Mouse (Mus musculus) mesoderm, embryonic 11.5 days (tissue): ENCODE results near the gene Tmem262.

Experiments
- DNase-seq: peaks from one replicate; pipeline ENCODE4 v3.0.0-alpha.2; 2012; ENCODE audit warnings: low read depth, low spot score

Gene Tmem262

DNA sequence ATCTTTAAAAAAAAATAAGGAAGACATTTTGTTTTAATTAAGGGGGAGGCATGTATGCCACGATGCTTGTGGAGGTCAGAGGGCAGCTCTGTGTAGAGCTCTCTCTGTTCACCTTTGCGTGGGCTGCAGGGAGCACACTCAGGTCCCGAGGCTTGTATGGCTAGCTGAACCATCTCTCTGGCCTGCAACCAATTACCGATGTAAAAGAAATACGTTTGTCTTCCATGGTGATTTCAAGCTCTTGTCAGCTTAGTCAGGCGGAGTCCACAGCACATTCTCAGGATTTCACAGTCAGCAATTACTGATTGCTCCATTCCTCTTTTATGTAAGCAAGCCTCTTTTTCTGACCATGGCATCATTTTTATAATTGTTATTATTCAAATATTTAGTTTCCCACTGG, 21.4 kb downstream of the Tmem262 start:
- DNase-seq, result no peak

- no peak for DNase-seq
These were observed 22.5 kb downstream of the Tmem262 start for GRCm38 (mm10) chr19:6102169-6102853.

DNA sequence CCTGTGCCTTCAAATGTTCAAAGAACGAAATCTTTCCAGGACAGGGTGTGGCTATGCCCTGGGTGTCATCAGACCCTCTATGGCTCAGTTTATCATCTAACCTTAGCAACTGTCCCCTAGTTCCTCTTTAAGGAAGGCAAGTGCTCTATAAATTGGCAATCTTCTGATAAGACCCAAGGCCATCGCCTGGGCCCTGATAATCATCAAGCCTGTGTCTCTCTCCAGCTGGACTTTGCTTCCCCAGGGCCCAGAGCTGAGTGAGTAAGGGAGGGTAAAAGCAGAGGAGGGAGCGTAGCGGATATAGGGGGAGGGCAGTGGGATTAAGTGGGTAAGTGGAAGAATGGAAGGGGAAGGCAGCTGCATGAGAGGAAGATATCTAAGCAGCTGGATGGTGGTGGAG, 24.6 kb downstream of the Tmem262 start:
- no peak for DNase-seq

DNA sequence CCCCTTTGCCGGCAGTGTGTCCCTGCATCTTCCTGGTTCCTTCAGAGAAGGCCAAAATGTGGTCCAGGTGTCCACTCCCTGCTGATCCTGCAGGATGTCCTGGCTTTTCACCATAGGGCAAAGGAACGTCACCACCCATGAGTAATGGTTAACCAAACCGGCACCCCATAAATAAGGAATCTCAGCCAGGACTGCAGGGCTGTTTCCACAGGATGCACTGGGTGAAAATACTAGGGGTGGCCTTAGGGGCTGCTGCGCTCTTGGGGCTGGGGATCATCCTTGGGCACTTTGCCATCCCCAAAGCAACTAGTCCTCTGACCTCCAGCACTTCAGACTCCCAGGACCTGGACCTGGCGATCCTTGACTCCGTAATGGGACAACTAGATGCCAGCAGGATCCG, 25.8 kb downstream of the Tmem262 start, which contains the start of gene Naaladl1:
Gene Naaladl1, plus strand, starts transcription at position 197 of the 400 bp plus-strand sequence.
- no peak for DNase-seq

DNA sequence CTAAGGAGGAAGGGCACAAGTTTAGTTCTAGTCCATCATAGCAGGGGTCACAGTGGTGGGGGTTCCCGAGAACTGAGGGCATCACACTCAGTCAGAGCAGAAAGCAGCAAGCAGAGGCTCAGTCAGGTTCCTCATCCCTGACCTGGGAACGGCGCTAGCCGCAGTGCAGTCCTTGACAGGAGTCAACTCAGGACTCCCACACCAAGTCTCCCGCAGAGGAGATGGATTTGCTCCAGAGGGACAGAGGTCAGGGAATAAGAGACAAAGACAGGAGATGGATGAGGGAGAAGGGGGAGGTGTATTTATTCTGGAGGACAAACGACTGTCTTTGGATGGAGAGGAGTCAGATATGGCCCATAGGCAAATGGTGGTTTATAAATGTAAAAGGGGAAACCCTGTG, 33.3 kb downstream of the Tmem262 start:
- DNase-seq, result no peak

DNA sequence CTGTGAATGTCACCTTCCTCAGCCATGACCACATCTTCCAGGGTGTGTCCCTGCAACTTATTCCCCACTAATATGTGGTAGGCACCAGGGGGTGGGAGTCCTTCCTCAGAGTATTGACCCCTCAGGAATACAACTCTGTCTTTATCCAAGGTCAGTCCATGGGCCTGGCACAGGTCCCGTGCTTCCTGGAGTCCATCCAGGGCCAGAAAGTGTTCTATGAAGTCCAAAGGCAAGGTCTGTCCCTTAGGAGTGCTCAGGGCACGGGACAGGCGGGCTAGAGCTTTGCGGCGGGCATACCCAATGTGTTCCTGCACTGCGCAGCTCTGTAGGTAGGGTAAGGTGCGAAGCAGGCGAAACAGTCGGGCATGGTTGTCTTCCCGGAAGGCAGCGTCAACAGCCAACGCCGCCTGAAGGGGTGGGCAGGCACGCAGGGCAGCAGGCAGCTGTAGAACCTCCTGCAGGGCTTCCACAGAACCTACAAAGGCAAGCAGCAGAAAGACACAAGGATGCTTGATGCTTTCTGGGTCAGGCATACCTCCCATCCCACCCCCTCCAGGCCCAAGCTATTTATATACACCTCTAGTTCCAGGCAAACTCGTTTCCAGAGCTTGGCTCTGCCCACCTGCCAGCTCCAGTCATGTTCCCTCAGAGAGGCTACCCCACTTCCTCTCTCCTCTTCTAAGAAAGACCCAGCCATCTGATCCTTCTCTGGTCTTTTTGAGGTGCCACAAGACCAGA, 36.4 kb downstream of the Tmem262 start:
- no peak for DNase-seq

DNA sequence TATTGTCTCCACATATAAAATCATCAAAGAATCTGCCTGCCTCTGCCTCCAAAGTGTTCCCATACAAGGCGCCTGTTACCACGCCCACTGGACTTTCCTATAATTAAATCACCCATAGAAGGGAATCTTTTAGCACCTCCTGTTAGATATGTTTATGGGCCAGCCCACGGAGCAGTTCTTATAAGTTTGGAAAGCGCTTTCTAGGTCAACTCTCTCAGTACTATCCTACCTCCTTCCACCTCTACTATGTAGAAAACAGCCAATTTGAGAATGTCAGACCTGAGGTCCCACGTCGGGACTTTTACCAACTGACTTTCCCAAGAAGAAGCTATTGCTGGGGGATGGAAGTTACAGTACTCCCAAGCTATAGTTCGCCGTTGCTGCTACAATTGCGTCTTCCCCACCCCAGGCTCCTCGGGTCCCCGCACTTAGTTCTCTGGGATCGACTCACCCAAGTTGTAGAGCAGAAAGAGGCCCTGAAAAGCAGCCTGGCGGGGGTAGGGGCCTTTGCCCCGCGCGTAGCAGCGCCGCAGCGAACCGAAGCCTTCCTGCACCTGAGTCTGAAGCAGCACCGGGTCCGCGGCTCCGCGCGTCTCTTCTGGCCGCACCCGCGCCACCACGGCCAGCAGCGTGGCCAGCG, 37.6 kb downstream of the Tmem262 start:
- DNase-seq, result no peak

DNA sequence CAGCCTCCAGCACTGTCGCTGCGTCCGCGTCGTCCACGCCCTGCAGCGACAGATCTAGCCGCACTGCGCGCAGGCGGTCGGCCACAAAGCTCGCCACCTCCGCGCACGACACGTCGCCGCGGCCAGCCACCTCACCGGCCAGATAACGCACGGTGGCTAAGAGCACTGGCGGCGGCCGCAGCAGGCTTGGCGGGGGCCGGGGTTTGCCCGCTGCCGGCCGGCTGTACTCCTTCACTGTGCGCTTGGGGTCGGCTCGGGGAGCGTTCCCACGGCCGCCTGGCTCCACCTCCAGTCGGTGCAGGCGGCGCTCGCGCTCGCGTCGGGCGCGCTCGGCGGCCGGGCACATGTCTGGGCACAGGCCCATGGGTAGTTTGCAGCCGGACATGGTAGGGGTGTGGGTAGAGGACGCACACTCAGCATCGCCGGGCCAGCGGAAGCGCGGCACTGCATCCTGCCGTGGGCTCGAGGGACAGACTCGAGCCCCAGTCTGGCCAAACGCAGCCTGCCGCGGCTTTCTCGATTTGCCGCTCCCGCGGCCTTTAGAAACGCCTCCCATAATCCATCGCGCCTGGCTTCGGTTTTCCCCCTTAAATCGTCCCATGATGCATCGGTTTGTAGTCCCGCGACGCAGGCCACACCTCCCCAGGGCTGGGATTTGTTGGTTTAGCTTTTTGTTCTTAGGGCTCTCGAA, 38.3 kb downstream of the Tmem262 start, which contains the start of gene Sac3d1:
Gene Sac3d1, minus strand, starts transcription at position 665 of the 691 bp plus-strand sequence.
- DNase-seq, result peak; percentile 95

DNA sequence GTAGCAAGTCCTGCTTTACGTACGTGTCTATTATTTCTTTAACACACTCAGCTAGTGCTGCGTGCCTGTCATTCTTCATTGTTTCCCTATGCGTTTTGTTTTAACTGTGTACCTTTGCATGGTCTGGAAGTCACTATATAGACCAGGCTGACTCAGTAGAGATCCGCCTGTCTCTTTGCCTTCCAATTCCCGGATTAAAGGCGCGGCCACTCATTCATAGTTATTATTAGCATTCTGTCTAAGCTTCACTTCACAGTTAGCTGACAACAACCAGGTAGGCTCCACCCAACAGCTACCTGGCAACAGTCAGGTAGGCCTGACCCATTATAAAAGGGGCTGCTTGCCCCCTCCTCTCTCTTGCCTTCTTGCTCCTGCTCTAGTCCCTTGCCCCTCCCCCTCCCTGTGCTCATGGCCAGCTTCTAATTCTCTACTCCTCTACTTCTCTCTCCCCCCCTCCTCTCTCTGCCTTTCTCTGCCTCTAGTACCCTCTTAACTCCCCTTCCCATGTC, 38.9 kb downstream of the Tmem262 start:
- no peak for DNase-seq

GRCm38 (mm10) chr19:6121761-6122160, 41.9 kb downstream of the Tmem262 start:
- no peak for DNase-seq

DNA sequence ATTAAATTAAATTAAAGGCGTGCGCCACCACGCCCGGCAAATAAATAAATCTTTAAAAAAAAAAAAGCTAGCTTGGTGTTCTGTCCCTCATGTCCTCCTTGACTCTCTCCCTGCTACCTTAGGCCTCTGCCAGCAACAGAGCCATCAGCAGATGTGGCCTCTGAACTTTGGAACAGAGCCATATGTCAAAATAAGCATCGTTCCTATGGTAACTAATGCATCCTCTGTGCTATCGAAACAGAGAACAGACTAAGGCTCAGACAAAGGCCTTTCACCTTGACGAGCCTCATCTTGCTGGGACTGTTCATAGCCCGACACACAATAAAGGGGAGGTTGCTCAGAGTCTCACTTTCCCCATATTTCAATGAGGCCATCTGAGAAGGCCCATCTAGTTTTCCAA, 43.5 kb downstream of the Tmem262 start:
- DNase-seq, result peak; percentile 70

DNA sequence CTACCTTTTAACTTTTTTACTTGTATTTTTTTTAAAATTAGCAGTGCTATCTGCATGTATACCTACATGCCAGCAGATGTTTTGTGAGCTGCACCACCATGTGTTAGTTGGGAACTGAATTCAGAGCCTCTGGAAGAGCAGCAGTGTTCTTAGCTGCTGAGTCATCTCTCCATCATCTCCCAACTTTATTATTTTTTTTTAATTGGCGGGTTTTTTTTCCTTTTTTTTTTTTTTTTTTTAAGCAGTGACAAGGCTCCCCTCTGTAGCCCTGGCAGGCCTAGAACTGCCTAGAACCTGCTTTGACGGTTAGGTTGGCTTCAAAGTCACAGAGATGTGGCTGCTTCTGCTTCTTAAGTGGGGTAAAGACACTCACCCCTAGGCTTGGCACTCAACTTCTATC, 45.1 kb downstream of the Tmem262 start:
- DNase-seq, result no peak

GRCm38 (mm10) chr19:6126289-6126688, 46.5 kb downstream of the Tmem262 start:
- DNase-seq, result peak; percentile 58

GRCm38 (mm10) chr19:6126789-6127580, 47.2 kb downstream of the Tmem262 start:
- DNase-seq, result no peak

DNA sequence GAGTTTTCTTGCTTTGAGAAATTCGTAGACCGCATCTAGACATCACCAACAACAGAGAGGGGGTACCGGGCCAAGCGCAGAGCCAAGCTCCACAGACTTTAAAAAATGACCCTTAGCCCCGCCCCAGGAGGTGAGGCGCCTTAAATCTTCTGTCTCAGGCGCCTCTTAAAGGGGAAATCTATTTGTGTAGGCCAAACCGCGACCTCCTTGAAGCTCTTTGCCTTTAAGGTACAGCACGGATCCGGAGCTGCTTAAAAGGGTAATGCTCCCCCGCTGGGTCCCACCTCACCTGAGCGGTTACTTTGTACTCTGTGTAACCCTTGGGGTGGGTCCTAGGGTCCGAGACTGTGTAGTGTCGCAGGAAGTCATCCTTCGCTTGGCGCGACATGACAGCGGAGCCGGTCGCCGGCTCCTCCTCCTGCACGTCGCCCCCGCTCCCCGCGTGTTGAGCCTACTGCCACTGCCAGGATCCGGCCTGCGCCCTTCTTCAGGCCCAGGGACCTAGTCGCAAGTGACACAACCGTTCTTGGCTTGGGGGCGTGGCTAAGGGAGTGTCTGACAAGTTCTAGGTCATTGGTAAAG, 48.0 kb downstream of the Tmem262 start, which contains the start of gene Snx15:
Gene Snx15, minus strand, starts transcription at position 545 of the 582 bp plus-strand sequence.
- peak; percentile 94 for DNase-seq
